Mouse (Mus musculus): Measurements from ENCODE around the gene Frmd8.

Frmd8 gene

GRCm38 (mm10) chr19:5837606-5838005 lies 37.5 kb downstream of the Frmd8 start:
- DNase-seq, result no peak

GRCm38 (mm10) chr19:5836941-5837572 lies 38.0 kb downstream of the Frmd8 start:
- no peak for DNase-seq

- DNase-seq, result no peak
Measured at GRCm38 (mm10) chr19:5835922-5836430, 39.1 kb downstream of the Frmd8 start.

GRCm38 (mm10) chr19:5835054-5835921 lies 39.8 kb downstream of the Frmd8 start:
- DNase-seq, result no peak

GRCm38 (mm10) chr19:5834260-5834925 lies 40.7 kb downstream of the Frmd8 start:
- DNase-seq, result peak; percentile 37 to 81

GRCm38 (mm10) chr19:5833287-5834100 lies 41.6 kb downstream of the Frmd8 start:
- DNase-seq, result no peak

GRCm38 (mm10) chr19:5832326-5832725 lies 42.7 kb downstream of the Frmd8 start:
- no peak for DNase-seq

GRCm38 (mm10) chr19:5831958-5832320 lies 43.1 kb downstream of the Frmd8 start:
- no peak for DNase-seq

GRCm38 (mm10) chr19:5831224-5831957 lies 43.7 kb downstream of the Frmd8 start:
- DNase-seq, result no peak

- no peak for DNase-seq
Measured at GRCm38 (mm10) chr19:5830776-5831175, 44.3 kb downstream of the Frmd8 start.

GRCm38 (mm10) chr19:5829958-5830615 lies 45.0 kb downstream of the Frmd8 start:
- DNase-seq, result no peak

- DNase-seq, result no peak
Measured at GRCm38 (mm10) chr19:5828905-5829304, 46.2 kb downstream of the Frmd8 start.

- no peak for DNase-seq
Measured at GRCm38 (mm10) chr19:5828155-5828554, 46.9 kb downstream of the Frmd8 start.

GRCm38 (mm10) chr19:5827456-5828154 lies 47.5 kb downstream of the Frmd8 start:
- DNase-seq, result peak in 1 of 2 experiments; percentile 80

GRCm38 (mm10) chr19:5827044-5827443 lies 48.0 kb downstream of the Frmd8 start:
- DNase-seq, result no peak

- no peak for DNase-seq
Measured at GRCm38 (mm10) chr19:5826731-5827002, 48.4 kb downstream of the Frmd8 start.

GRCm38 (mm10) chr19:5825901-5826730 lies 49.0 kb downstream of the Frmd8 start:
- DNase-seq, result no peak

GRCm38 (mm10) chr19:5824826-5825617 lies 50.1 kb downstream of the Frmd8 start:
- DNase-seq, result no peak
